Mouse (Mus musculus) C2C12 (cell line): ENCODE measurements around the gene Stim1.

Experiments
- CEBPB ChIP-seq: IDR thresholded peaks from one replicate; pipeline ENCODE4 v1.6.1; 2011; ENCODE audit warnings: low read depth, mild to moderate bottlenecking, control low read depth, moderate library complexity
- CTCF ChIP-seq: IDR thresholded peaks from one replicate; pipeline ENCODE4 v1.5.1; 2011; ENCODE audit not compliant: control insufficient read depth, insufficient read depth, insufficient read length
- MYOG ChIP-seq: IDR thresholded peaks from one replicate; pipeline ENCODE4 v1.6.1; 2011; ENCODE audit not compliant: control insufficient read depth, insufficient read length; ENCODE audit errors: extremely low read depth
- USF1 ChIP-seq: IDR thresholded peaks from one replicate; pipeline ENCODE4 v1.6.1; 2011; ENCODE audit warnings: low read depth, mild to moderate bottlenecking, control low read depth, moderate library complexity

GRCm38 (mm10) chr7:102292228-102292627 lies 24.6 kb downstream of the Stim1 start:
- TF ChIP-seq CTCF (no peak), MYOG (no peak), USF1 (no peak), CEBPB (no peak)
